Mouse (Mus musculus): Measurements from ENCODE around the gene Mapk10.

GRCm38 (mm10) chr5:103221997-103222396 is 10.9 kb upstream of the Mapk10 start:
- TF ChIP-seq CTCF (IDR thresholded peaks at IDR 0.05; ENCODE audit: low read depth, low read length) (no peak), GATA1 (IDR thresholded peaks at IDR 0.05; ENCODE audit: borderline replicate concordance, low read length) (no peak)

Measured in G1E (cell line).